Mouse (Mus musculus) CD4-positive helper T cell, adult 2 months (primary cell): ENCODE measurements around the gene Frmpd4.

Experiments
- DNase-seq: peaks from one replicate; pipeline ENCODE4 v3.0.0-alpha.2; 2012; ENCODE audit warnings: low read depth, missing footprints, low spot score

Frmpd4 gene

DNA sequence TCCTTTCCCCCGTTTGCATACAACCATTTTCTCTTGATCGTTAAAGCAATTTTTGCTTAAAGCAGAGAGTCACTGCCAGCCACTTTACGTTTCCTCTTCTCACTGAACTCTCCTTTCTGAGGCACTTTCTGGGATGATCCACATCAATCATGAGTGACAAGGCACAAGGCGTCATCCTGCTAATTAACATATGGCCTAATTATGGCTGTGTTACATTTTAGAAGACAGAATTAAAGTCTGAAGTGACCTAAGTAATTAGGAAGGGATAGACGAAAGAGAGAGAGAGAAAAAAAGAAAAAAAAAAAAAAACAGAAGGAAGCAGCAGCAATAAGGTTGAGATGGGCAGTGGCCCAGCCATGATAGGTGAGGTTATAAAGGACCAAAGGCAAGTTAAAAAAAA is at the start of gene Frmpd4:
TSS of gene Frmpd4 (minus strand) at position 101 of the 400 bp plus-strand sequence.
- no peak for DNase-seq

- DNase-seq, result no peak
These were observed 18.2 kb upstream of the Frmpd4 start for GRCm38 (mm10) chrX:168595193-168595592.

DNA sequence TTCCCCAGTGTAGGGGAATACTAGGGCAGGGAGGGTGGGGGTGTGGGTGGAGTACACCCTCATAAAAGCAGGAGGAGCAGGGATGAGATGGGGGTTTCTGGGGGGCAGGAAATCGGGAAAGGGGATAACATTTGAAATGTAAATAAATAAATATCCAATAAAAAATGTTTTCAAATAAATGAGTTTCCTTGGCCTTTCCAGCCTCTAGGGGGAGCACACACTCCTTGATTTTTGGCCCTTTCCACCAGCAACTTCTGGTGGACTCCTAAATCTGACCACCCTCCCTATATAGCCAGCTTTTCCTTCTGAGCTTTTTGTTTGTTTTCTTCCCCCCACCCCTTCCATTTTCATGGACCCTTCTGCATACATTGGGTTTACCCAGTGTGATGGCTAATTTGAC is 7.3 kb upstream of the Frmpd4 start:
- DNase-seq, result no peak

DNA sequence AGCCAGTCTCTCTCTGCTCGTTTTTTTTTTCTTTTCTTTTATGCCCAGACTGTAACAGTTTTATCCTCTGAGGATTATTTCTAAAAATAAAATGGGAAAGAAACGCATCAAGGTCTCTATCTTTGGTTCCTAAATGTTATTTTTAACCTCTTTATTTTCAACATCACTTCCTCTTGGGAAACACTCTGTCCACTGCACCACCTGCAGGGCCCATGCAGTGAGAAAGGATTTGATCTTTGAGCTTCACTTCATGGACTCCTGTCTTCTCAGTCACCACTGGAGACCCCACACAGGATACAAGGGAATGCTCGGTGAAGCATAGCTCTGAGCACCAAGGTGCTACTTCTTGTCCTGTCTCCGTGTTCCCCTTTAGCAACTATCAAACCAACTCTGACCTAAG is 5.2 kb downstream of the Frmpd4 start:
- DNase-seq, result no peak

DNA sequence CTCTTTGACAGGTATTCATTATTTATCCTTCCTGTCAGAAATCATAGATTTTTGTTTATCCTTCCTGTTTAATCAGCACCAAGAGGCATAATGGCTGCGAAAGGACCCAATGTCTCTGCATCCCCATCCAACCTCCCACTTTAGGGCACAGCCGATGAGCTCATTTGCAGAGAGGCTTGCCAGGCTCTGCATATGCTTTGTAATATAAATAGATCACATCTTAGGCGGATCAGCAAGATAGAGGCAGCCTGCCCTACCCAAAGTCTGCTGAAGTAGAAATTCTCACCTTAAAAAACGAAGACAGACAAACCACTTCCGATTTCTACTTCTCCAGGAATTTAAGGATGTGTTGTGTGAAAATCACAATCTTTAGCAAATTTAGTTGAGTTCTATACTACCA is 7.8 kb downstream of the Frmpd4 start:
- DNase-seq, result no peak

GRCm38 (mm10) chrX:168505254-168505653 is 71.8 kb downstream of the Frmpd4 start:
- DNase-seq, result no peak

GRCm38 (mm10) chrX:168455233-168455632 is 121.8 kb downstream of the Frmpd4 start:
- DNase-seq, result no peak

- no peak for DNase-seq
These were observed 145.8 kb downstream of the Frmpd4 start for GRCm38 (mm10) chrX:168431206-168431605.

GRCm38 (mm10) chrX:168429814-168430213 is 147.2 kb downstream of the Frmpd4 start:
- DNase-seq, result no peak

GRCm38 (mm10) chrX:168415403-168415802 is 161.6 kb downstream of the Frmpd4 start:
- DNase-seq, result no peak

- DNase-seq, result no peak
These were observed 173.5 kb downstream of the Frmpd4 start for GRCm38 (mm10) chrX:168403512-168403911.

DNA sequence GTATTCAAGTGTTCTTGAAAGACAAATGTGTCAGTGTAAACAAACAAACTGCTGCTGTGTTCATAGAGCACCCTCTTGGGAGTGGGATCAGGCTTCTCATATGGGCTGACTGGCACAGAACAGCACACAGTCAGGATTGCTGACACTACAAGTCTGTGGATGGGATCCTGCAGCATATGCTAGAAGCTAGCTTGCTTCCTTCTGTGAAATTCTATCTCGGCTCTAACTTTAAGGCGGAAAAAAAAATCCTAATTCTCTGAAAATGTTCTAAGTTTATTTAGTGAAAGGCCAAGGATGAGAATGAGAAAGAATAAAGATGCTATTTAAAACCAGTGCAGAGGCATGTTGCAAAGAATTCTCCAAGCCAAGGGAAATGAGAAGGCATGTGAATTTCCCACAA is 226.6 kb downstream of the Frmpd4 start:
- no peak for DNase-seq

DNA sequence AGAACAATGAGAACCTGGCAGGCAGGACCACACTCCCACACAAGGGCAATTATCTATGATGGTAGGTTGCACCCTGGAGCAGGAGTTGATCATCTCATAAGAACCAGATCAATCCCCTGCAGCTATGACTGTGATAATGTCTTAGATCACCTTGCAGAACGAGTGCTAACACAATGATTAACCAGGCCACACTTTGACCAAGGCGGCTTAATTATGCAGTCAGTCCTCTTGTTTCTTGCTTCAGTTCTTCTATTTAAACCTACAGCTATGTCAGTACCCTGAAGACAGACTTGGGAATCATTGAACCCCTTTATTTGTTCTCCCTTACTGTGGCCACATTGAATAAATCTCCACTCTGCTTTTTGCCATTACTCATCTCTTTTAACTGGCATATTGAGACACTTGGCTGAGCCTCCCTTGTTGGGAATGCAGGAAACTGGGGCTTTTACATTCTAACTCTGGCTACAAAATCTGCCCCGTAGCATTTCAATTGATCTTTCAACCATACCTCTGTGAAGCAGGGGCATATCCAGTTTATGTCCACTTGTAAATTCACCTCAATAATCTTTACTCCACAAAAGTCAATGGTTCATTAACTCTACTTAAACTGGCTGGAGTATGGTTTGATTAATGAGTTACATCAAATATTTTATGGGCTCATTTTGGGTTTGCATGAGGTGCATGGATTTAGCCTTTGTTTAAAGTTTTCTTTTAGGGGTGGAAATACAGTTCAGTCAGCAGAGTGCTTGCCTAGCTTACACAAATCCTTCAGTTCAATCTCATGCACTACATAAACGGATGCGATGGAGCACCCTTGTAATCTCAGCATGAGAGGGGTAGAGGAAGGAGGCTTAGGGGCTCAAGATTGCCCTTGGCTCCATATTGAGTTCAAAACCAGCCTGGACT is 227.5 kb downstream of the Frmpd4 start:
- no peak for DNase-seq

DNA sequence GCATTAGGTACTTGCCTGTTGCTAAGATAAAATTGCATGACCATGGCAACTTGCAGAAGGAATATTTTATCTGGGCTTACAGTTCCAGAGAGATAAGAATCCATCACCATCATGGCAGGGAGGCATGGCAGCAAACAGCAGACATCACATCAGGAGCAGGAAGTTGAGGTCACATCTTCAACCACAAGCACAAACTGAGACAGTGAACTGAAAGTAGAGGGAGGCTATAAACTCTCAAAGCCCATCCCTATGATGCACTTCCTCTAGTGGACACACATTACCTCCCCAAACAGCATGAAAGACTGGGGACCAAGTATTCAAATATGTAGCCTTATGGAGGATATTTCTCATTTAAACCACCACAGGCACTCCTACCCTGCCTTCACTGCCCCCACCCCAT is 238.8 kb downstream of the Frmpd4 start:
- no peak for DNase-seq

- no peak for DNase-seq
These were observed 251.9 kb downstream of the Frmpd4 start for GRCm38 (mm10) chrX:168325161-168325560.

GRCm38 (mm10) chrX:168312158-168312557 is 264.9 kb downstream of the Frmpd4 start:
- DNase-seq, result no peak

- no peak for DNase-seq
These were observed 266.9 kb downstream of the Frmpd4 start for GRCm38 (mm10) chrX:168310143-168310542.

DNA sequence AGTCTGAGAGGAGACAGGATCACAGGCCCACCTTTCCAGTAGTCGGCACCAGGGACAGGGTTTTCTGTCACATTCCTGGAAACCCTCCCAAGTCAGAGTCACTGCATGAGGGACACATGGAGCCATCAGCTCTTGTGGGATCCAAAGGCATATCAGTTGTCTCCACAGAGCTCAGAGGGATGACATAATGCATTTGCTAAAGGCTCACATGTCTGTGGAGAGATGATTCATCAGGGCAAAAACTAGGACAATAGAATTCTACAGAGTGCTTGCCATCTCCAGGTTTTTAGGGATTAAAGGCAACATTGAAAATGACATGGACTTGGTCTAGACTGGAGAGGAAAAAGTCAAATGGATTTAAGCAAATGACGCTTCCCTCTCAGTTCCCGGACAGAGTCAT is 284.5 kb downstream of the Frmpd4 start:
- DNase-seq, result no peak

DNA sequence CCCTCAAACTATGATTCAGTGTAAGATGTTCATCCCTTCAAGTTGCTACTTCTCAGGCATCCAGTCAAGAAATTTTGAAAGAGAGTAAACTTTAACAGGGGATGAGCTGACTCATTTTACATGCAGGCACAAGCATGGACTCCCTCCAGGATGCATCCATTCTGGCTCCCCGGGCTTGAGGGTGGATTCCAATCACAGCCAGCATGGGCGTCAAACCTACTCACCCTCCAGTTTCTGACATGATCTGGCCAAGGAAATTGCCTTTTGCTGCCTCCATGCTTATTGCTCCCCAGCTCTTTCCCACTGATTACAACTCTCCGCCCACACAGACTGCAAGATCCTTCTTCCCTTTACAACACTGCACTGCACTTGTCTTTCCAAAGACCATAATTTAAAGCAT is 370.0 kb downstream of the Frmpd4 start:
- DNase-seq, result no peak

- DNase-seq, result no peak
These were observed 385.1 kb downstream of the Frmpd4 start for GRCm38 (mm10) chrX:168191944-168192343.

- no peak for DNase-seq
These were observed 387.5 kb downstream of the Frmpd4 start for GRCm38 (mm10) chrX:168189563-168189962.

- no peak for DNase-seq
These were observed 414.0 kb downstream of the Frmpd4 start for GRCm38 (mm10) chrX:168163001-168163400.

- no peak for DNase-seq
These were observed 418.2 kb downstream of the Frmpd4 start for GRCm38 (mm10) chrX:168158866-168159265.
